Mouse (Mus musculus) Patski (cell line): Measurements from ENCODE around the gene Bcl9l. TPM values are rescaled to one million over a fixed set of nuclear protein-coding genes. Genes with fewer than 3 reads are reported as not detected.
A peak's percentile ranks its signal among the peaks of the same experiment; 100 is the strongest.

ENCODE experiments used
- ATAC-seq: fragments of 100-300 bp; one replicate; pipeline ENCODE4 v1.8.0; 2021
- CTCF ChIA-PET: fragments of 350-600 bp; sonication (Branson Sonifier 250); formaldehyde crosslinking; loops from one replicate; lab custom pipeline; 2022; ENCODE audit warnings: inconsistent platforms; lab: Charles Lee
- POLR2A ChIA-PET: fragments of 350-600 bp; sonication (Branson Sonifier 250); formaldehyde crosslinking; loops from one replicate; lab custom pipeline; 2022; ENCODE audit warnings: antibody characterized with exemption, inconsistent platforms; lab: Charles Lee
- DNase-seq: peaks from one replicate; pipeline ENCODE4 v3.0.0-alpha.2; 2011; ENCODE audit warnings: low read depth, low spot score
- H3K27me3 ChIP-seq: fragments of 371-371 bp; one replicate; pipeline ENCODE4 v1.5.1; 2021
- CTCF ChIP-seq: fragments of 100-300 bp; IDR thresholded peaks from one replicate; pipeline ENCODE4 v1.5.1; 2021
- in situ Hi-C: fragments of 300-500 bp; cut with MboI; formaldehyde crosslinking; loops from 3 replicates; pipeline ENCODE4 v1.11.1; 2018; ENCODE audit warnings: low pct_unique_long_range_greater_than_20kb, mixed read lengths
- polyA plus RNA-seq: library from polyadenylated mRNA; unstranded; gene quantifications from one replicate; pipeline ENCODE4 v1.2.3, GENCODE M21; 2021

Gene Bcl9l
- polyA plus RNA-seq, 1 experiment from 2014 or later: 40.4 TPM

- DNase-seq (no peak), ATAC-seq (no peak)
- TF ChIP-seq CTCF: no peak
- ChIA-PET POLR2A (interaction anchor here (0.5 to 1.1 kb wide), 2 partner anchors 9 kb away, joined by 3 read pairs; no protein-coding TSS in a partner anchor), CTCF (interaction anchor here (1.2 to 1.5 kb wide), 4 partner anchors 14 to 184 kb away, joined by 3 to 4 read pairs (median 4); partner anchors contain the start of gene Upk2)
- H3K27me3 ChIP-seq: peaks cover 18% of the 10 kb centered on the region
- in situ Hi-C loops: no loop called here
Measured at GRCm38 (mm10) chr9:44468224-44468623, 14.4 kb upstream of the Bcl9l start.

GRCm38 (mm10) chr9:44468800-44469199, 13.8 kb upstream of the Bcl9l start:
- TF ChIP-seq CTCF: no peak
- DNase-seq: no peak
- in situ Hi-C loops: no loop called here
- ChIA-PET CTCF (interaction anchor here (1.2 to 1.5 kb wide), 2 partner anchors 14 to 15 kb away, joined by 3 to 4 read pairs; partner anchors contain the start of gene Upk2), POLR2A (interaction anchor here (1.1 kb wide), 1 partner anchor 10 kb away, joined by 3 read pairs; no protein-coding TSS in a partner anchor)
- no peak for ATAC-seq
- H3K27me3 ChIP-seq: peaks cover 18% of the 10 kb centered on the region

- CTCF ChIA-PET: no interaction called here
- POLR2A ChIA-PET: no interaction called here
- in situ Hi-C loops: loop anchor here (5.0 kb wide), 1 partner anchor 39 kb away; no protein-coding TSS in a partner anchor
- peaks cover 5% of the 10 kb centered on the region for H3K27me3 ChIP-seq
- DNase-seq (no peak), ATAC-seq (no peak)
- TF ChIP-seq CTCF: no peak
Measured at GRCm38 (mm10) chr9:44473184-44473583, 9.4 kb upstream of the Bcl9l start.

GRCm38 (mm10) chr9:44474327-44474726, 8.3 kb upstream of the Bcl9l start:
- no peak for ATAC-seq

GRCm38 (mm10) chr9:44475936-44476335, 6.7 kb upstream of the Bcl9l start:
- ChIA-PET POLR2A (no interaction called here), CTCF (interaction anchor here (1.4 to 16.6 kb wide), 2 partner anchors 22 to 24 kb away, joined by 6 to 206 read pairs; partner anchors contain the start of gene Upk2)
- DNase-seq: no peak
- in situ Hi-C loops: no loop called here
- no peaks in the 10 kb centered on the region for H3K27me3 ChIP-seq
- TF ChIP-seq CTCF: no peak
- no peak for ATAC-seq

More at GRCm38 (mm10) chr9:44474327-44474726, 8.3 kb upstream of the Bcl9l start:
- ChIA-PET CTCF (interaction anchor here (16.6 kb wide), 1 partner anchor 26 kb away, joined by 206 read pairs; no protein-coding TSS in a partner anchor), POLR2A (no interaction called here)
- in situ Hi-C loops: loop anchor here (5.0 kb wide), 1 partner anchor 38 kb away; no protein-coding TSS in a partner anchor
- peaks cover 5% of the 10 kb centered on the region for H3K27me3 ChIP-seq
- no peak for DNase-seq
- TF ChIP-seq CTCF: no peak

GRCm38 (mm10) chr9:44477339-44478228, 5.0 kb upstream of the Bcl9l start:
- no peak for TF ChIP-seq CTCF
- DNase-seq (no peak), ATAC-seq (no peak)
- no peaks in the 10 kb centered on the region for H3K27me3 ChIP-seq
- POLR2A ChIA-PET: interaction anchor here (0.7 to 13.9 kb wide), 5 partner anchors 10 to 88 kb away, joined by 3 to 236 read pairs (median 3); no protein-coding TSS in a partner anchor
- in situ Hi-C loops: no loop called here
- CTCF ChIA-PET: interaction anchor here (0.5 to 16.6 kb wide), 9 partner anchors 10 to 178 kb away, joined by 3 to 206 read pairs (median 4); partner anchors contain the start of gene Upk2

- in situ Hi-C loops: no loop called here
- ATAC-seq (no peak), DNase-seq (no peak)
- TF ChIP-seq CTCF: no peak
- H3K27me3 ChIP-seq: no peaks in the 10 kb centered on the region
- ChIA-PET CTCF (interaction anchor here (0.5 to 16.6 kb wide), 8 partner anchors 9 to 177 kb away, joined by 3 to 206 read pairs (median 3); no protein-coding TSS in a partner anchor), POLR2A (interaction anchor here (1.0 to 13.9 kb wide), 5 partner anchors 11 to 126 kb away, joined by 3 to 236 read pairs (median 4); partner anchors contain the start of gene Ddx6)
Measured at GRCm38 (mm10) chr9:44478229-44478921, 4.2 kb upstream of the Bcl9l start.

- in situ Hi-C loops: no loop called here
- no peaks in the 10 kb centered on the region for H3K27me3 ChIP-seq
- no peak for TF ChIP-seq CTCF
- CTCF ChIA-PET: interaction anchor here (1.0 to 16.6 kb wide), 7 partner anchors 8 to 173 kb away, joined by 3 to 206 read pairs (median 5); no protein-coding TSS in a partner anchor
- no peak for DNase-seq
- POLR2A ChIA-PET: interaction anchor here (0.6 to 13.9 kb wide), 6 partner anchors 10 to 125 kb away, joined by 3 to 236 read pairs (median 4); partner anchors contain the start of gene Ddx6
- ATAC-seq: no peak
Measured at GRCm38 (mm10) chr9:44478959-44479605, 3.5 kb upstream of the Bcl9l start.

GRCm38 (mm10) chr9:44479628-44480428, 2.8 kb upstream of the Bcl9l start:
- no peak for DNase-seq
- ChIA-PET POLR2A (interaction anchor here (0.6 to 13.9 kb wide), 3 partner anchors 18 to 125 kb away, joined by 4 to 236 read pairs (median 4); partner anchors contain the start of gene Ddx6), CTCF (interaction anchor here (0.9 to 16.6 kb wide), 6 partner anchors 13 to 176 kb away, joined by 3 to 206 read pairs (median 6); no protein-coding TSS in a partner anchor)
- peak; percentile 21 for ATAC-seq
- no peaks in the 10 kb centered on the region for H3K27me3 ChIP-seq
- in situ Hi-C loops: no loop called here
- TF ChIP-seq CTCF: no peak
